Mouse (Mus musculus): ENCODE measurements at regions not wholly inside any gene's neighbourhood (a gene's known extent, or its start where the extent isn't known, plus 50 kb on each side); places are given as distances from the start of the nearest gene placed in this dataset.

- DNase-seq (ENCODE audit: low spot score) = no peak
Measured at GRCm38 (mm10) chr1:73221863-73222262, 206.2 kb upstream of the Tnp1 start.

- DNase-seq (ENCODE audit: low spot score) = no peak
Measured at GRCm38 (mm10) chr1:73214305-73214946, 198.7 kb upstream of the Tnp1 start.

- DNase-seq (ENCODE audit: low spot score) = no peak
Measured at GRCm38 (mm10) chr1:73207421-73207820, 191.7 kb upstream of the Tnp1 start.

- no peak for DNase-seq (ENCODE audit: low spot score)
Measured at GRCm38 (mm10) chr1:73205788-73206187, 190.1 kb upstream of the Tnp1 start.

GRCm38 (mm10) chr1:73200112-73200511 lies 184.4 kb upstream of the Tnp1 start:
- no peak for DNase-seq (ENCODE audit: low spot score)

GRCm38 (mm10) chr1:73190832-73191231 lies 175.1 kb upstream of the Tnp1 start:
- DNase-seq (ENCODE audit: low spot score) = no peak

GRCm38 (mm10) chr1:73188796-73189195 lies 173.1 kb upstream of the Tnp1 start:
- DNase-seq (ENCODE audit: low spot score) = no peak

GRCm38 (mm10) chr1:73184477-73184876 lies 168.8 kb upstream of the Tnp1 start:
- no peak for DNase-seq (ENCODE audit: low spot score)

GRCm38 (mm10) chr1:73178810-73179209 lies 163.1 kb upstream of the Tnp1 start:
- DNase-seq (ENCODE audit: low spot score) = no peak

- no peak for DNase-seq (ENCODE audit: low spot score)
Measured at GRCm38 (mm10) chr1:73177076-73177475, 161.4 kb upstream of the Tnp1 start.

GRCm38 (mm10) chr1:73170668-73171008 lies 154.9 kb upstream of the Tnp1 start:
- no peak for DNase-seq (ENCODE audit: low spot score)

- no peak for DNase-seq (ENCODE audit: low spot score)
Measured at GRCm38 (mm10) chr1:73169929-73170667, 154.4 kb upstream of the Tnp1 start.

GRCm38 (mm10) chr1:73169077-73169869 lies 153.6 kb upstream of the Tnp1 start:
- DNase-seq (ENCODE audit: low spot score) = no peak

GRCm38 (mm10) chr1:73160199-73160598 lies 144.5 kb upstream of the Tnp1 start:
- no peak for DNase-seq (ENCODE audit: low spot score)

- no peak for DNase-seq (ENCODE audit: low spot score)
Measured at GRCm38 (mm10) chr1:73159405-73159976, 143.8 kb upstream of the Tnp1 start.

- peak; percentile 43 for DNase-seq (ENCODE audit: low spot score)
Measured at GRCm38 (mm10) chr1:73153438-73154097, 137.9 kb upstream of the Tnp1 start.

- no peak for DNase-seq (ENCODE audit: low spot score)
Measured at GRCm38 (mm10) chr1:73149926-73150325, 134.2 kb upstream of the Tnp1 start.

GRCm38 (mm10) chr1:73142845-73143244 lies 127.1 kb upstream of the Tnp1 start:
- no peak for DNase-seq (ENCODE audit: low spot score)

GRCm38 (mm10) chr1:73140557-73141345 lies 125.0 kb upstream of the Tnp1 start:
- no peak for DNase-seq (ENCODE audit: low spot score)

GRCm38 (mm10) chr1:73130215-73130861 lies 114.6 kb upstream of the Tnp1 start:
- DNase-seq (ENCODE audit: low spot score) = no peak

- DNase-seq (ENCODE audit: low spot score) = no peak
Measured at GRCm38 (mm10) chr1:73123012-73123411, 107.3 kb upstream of the Tnp1 start.

All from testis, postnatal 10 days (tissue).